Mouse (Mus musculus) hindbrain, embryonic 10.5 days (tissue): ENCODE data around the gene Cmip. TPM values are rescaled to one million over a fixed set of nuclear protein-coding genes. Genes with fewer than 3 reads are reported as not detected.

Experiments used
- DNase-seq: peaks from one replicate; pipeline ENCODE4 v3.0.0-alpha.2; 2017; ENCODE audit warnings: low spot score
- H3K27ac ChIP-seq: fragments of 300-500 bp; sonication (generic); 2 replicates; pipeline ENCODE4 v1.5.1; 2016; ENCODE audit warnings: mild to moderate bottlenecking, moderate library complexity
- H3K27me3 ChIP-seq: fragments of 300-500 bp; sonication (generic); 2 replicates; pipeline ENCODE4 v1.6.1; 2016; ENCODE audit warnings: mild to moderate bottlenecking; ENCODE audit not compliant: poor library complexity, insufficient read depth, severe bottlenecking
- H3K36me3 ChIP-seq: fragments of 300-500 bp; sonication (generic); 2 replicates; pipeline ENCODE4 v1.6.1; 2016; ENCODE audit warnings: mild to moderate bottlenecking, moderate library complexity
- H3K4me1 ChIP-seq: fragments of 300-500 bp; sonication (generic); replicated peaks from 2 replicates; pipeline ENCODE4 v1.6.1; 2016; ENCODE audit warnings: mild to moderate bottlenecking
- H3K4me3 ChIP-seq: fragments of 300-500 bp; sonication (generic); 2 replicates; pipeline ENCODE4 v1.5.1; 2016; ENCODE audit warnings: mild to moderate bottlenecking, moderate library complexity
- H3K9me3 ChIP-seq: fragments of 300-500 bp; sonication (generic); 2 replicates; pipeline ENCODE4 v1.6.1; 2016; ENCODE audit warnings: mild to moderate bottlenecking, moderate library complexity
- WGBS: fragments of 180-500 bp; shearing (Covaris S2); methylation state at CpG from one replicate; pipeline ENCODE4 v1.1.7; 2016; 5-methylcytosine and 5-hydroxymethylcytosine counted together
- polyA plus RNA-seq: library from polyadenylated mRNA; unstranded; fragments of >200 nt; fragmentation: Nextera tagmentation; extraction: Ambion mirVana; gene quantifications from 2 replicates; pipeline ENCODE4 v1.2.1, GENCODE M21; 2016

The Cmip gene
- polyA plus RNA-seq, 1 experiment from 2014 or later: 14.0 TPM

DNA sequence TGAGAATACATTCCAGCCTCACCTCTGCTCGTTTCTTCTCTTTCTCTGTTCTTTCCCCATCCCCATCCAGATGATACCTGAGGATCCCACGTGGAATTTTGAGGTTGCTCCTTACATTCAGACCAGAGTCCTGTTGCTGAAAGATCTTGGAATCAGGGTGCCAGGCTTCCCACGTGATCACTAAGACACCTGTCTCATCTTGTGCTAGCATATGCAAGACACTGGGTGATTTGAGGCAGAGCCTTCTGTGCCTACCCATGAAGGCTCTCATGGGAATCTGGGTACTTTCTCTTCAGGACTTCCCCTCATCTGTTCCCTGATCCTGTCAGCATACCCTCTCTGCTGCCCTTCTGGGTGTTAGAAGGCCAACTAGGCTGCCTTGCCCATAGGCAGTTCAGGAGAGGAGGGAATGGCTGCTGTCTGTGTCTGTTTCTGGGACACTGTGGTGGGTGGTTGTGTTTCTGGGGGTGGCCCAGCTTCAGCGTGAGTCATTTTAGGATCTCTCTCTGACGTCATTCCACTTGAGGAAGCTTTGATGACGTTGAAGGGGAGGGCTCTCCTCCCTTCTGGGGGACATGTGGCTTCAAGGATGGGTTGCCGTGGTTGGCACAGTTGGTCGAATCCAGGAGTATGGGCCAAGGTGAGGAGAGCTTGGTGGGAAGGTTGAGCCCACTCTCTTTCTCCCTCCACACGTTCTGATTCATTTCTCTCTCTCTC is 28.1 kb downstream of the Cmip start:
- Histone ChIP-seq H3K4me3 (no peak overlapping the region), H3K27me3 (no peaks in the 10 kb centered on the region), H3K27ac (peak overlapping the region; percentile 56), H3K4me1 (peaks cover 66% of the 10 kb centered on the region), H3K36me3 (peaks cover 28% of the 10 kb centered on the region), H3K9me3 (no peaks in the 10 kb centered on the region)
- 91% methylated on average over 9 of the region's 9 CpGs for WGBS
- no peak for DNase-seq

DNA sequence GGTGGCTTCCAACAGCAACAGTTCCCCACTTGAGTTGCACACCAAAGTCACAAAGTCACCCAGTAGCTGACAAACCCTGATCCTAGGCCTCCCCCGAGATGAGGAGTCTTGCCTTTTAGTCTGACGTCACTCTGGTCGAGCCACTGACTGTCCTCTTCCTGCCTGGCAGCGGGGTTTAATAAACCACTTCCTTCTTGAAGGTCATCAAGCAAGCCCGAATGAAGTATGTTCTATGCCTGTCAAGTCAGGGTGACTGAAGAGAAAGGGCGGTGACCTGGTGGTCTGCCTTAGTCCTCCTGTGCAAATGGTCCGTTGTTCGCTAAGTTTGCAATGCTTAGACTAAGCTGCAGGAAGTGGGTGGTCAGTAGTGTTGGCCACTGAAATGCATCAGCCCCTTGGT is 31.1 kb downstream of the Cmip start:
- no peak overlapping the region for H3K4me3 ChIP-seq
- peaks cover 68% of the 10 kb centered on the region for H3K4me1 ChIP-seq
- H3K36me3 ChIP-seq: peaks cover 28% of the 10 kb centered on the region
- H3K9me3 ChIP-seq: no peaks in the 10 kb centered on the region
- no peak for DNase-seq
- no peaks in the 10 kb centered on the region for H3K27me3 ChIP-seq
- H3K27ac ChIP-seq: no peak overlapping the region
- WGBS: 85% methylated on average over 8 of the region's 8 CpGs

DNA sequence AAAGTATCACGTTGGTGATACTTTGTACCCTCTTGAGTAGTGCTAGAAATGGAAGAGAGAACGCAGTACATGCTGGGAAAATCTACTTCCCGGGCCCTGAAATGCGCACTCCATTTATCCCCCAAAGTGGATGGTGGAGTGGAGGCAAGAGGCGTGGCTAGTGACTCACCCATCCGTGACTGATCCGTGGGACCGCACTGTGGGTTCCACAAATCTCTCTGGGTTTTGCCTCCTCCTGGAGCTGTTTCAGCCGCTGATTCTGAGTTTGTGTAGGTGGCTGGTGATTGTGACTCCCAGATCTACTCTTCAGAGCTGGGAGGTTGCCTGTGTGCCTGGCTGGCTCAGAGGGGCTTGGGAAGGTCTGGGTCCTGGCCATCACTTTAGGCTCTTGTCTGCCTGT is 32.2 kb downstream of the Cmip start:
- no peaks in the 10 kb centered on the region for H3K27me3 ChIP-seq
- peaks cover 28% of the 10 kb centered on the region for H3K36me3 ChIP-seq
- no peaks in the 10 kb centered on the region for H3K9me3 ChIP-seq
- 86% methylated on average over 9 of the region's 9 CpGs for WGBS
- DNase-seq: no peak
- H3K4me3 ChIP-seq: no peak overlapping the region
- H3K4me1 ChIP-seq: peaks cover 68% of the 10 kb centered on the region
- no peak overlapping the region for H3K27ac ChIP-seq

DNA sequence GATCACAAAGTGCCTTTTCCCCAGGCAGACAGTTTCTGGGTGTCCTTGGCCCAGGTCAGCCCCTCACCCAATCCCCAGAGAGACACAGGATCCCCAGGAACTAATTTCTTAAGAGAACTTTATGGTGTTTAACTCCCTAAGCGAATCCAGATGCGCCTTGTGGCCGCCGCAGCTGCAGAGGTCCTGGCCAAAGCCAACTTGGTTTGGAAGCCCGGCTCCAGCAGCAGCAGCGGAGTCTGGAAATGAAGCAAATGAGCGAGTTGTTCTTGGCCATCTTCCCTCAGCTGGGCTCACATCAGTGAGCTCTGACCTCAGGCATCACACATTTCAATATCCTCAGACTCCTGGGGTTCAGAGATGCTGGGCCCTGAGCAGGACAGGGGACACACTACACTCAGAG is 33.6 kb downstream of the Cmip start:
- no peak overlapping the region for H3K4me3 ChIP-seq
- H3K27me3 ChIP-seq: no peaks in the 10 kb centered on the region
- 77% methylated on average over 7 of the region's 7 CpGs for WGBS
- peaks cover 18% of the 10 kb centered on the region for H3K36me3 ChIP-seq
- H3K27ac ChIP-seq: no peak overlapping the region
- no peak for DNase-seq
- H3K4me1 ChIP-seq: peaks cover 72% of the 10 kb centered on the region
- H3K9me3 ChIP-seq: no peaks in the 10 kb centered on the region

DNA sequence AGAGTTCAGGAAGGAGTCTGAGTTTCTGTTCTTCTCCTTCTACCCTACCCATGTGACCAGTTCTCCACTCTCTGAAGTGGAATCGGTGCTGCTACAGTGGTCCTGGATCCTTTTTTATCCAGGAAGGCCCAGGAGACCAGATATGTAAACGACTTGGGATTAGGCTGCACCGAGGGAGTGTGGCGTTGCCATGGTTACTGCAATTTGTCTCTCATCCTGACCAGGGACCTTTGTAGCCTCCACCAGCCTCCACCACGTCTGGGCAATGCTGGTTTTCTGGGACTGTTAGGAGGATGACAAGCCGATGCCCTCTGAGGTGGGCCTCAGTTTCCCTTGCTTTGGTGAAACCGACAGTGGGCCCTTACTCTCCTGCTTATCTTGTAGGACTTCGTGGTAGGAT is 35.4 kb downstream of the Cmip start:
- H3K27me3 ChIP-seq: no peaks in the 10 kb centered on the region
- DNase-seq: peak; percentile 32
- no peak overlapping the region for H3K27ac ChIP-seq
- peaks cover 76% of the 10 kb centered on the region for H3K4me1 ChIP-seq
- no peak overlapping the region for H3K4me3 ChIP-seq
- WGBS: 32% methylated on average over 8 of the region's 8 CpGs
- no peaks in the 10 kb centered on the region for H3K9me3 ChIP-seq
- H3K36me3 ChIP-seq: 0 out of 2 replicates have a peak, but pooled peaks cover 4% of the 10 kb centered on the region

DNA sequence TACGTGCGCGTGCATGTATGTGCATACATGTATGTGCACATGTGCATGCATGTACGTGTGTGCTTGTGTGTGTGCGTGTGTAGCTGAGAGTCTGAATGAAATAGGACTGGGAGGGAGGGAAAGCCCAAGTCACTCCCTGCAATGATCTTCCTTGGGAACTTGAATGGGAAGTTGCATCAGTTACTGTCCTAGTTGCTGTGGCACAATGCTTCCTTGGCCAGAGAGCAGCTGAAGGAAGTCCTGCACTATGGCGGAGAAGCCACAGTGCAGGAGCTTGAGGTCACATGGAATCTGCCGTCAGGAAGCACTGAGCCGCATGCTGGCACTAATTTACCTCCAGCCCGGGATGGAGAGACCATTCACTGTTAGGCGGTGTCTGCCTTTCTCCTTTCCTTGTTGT is 37.9 kb downstream of the Cmip start:
- 68% methylated on average over 10 of the region's 10 CpGs for WGBS
- peak overlapping the region; percentile 75 for H3K27ac ChIP-seq
- H3K4me1 ChIP-seq: peaks cover 85% of the 10 kb centered on the region

DNA sequence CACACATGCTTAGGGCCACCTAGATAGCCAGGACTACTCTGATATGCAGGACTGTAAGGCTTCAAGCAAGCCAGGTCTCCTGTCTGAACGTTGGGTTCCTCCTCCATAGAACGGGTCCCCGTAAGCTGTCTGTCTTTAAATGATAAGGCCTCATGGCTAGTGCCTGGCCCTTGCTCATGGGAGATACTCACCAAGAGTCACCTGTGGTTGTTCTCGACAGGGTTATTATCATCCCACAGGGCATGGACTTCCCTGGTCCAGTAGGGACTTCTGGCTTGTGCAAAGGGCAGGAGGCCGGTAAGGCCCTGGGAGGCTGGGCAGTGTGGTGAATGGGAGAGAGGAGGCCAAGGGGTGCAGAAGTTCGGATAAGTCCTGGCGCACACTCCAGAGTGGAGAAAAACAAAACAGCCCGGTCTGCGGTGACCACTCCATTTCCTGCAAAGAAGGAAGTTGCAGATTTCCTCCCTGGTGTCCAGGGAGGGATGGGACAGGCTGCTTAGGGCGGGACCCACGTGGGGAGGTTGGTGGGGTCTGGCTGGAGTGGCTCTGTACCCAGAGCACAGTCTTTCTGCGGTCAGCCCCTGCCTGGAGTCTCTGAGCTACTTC is 41.2 kb downstream of the Cmip start:
- 81% methylated on average over 12 of the region's 12 CpGs for WGBS
- peak overlapping the region; percentile 77; the same call in 1 of the 2 replicates for H3K27ac ChIP-seq
- peaks cover 85% of the 10 kb centered on the region for H3K4me1 ChIP-seq
- H3K4me3 ChIP-seq: no peak overlapping the region
- DNase-seq: no peak
- H3K36me3 ChIP-seq: no peaks in the 10 kb centered on the region
- H3K9me3 ChIP-seq: no peaks in the 10 kb centered on the region
- H3K27me3 ChIP-seq: no peaks in the 10 kb centered on the region

More for the DNA sequence above, 37.9 kb downstream of the Cmip start:
- Histone ChIP-seq H3K4me3 (no peak overlapping the region), H3K27me3 (no peaks in the 10 kb centered on the region), H3K36me3 (no peaks in the 10 kb centered on the region), H3K9me3 (no peaks in the 10 kb centered on the region)
- no peak for DNase-seq

DNA sequence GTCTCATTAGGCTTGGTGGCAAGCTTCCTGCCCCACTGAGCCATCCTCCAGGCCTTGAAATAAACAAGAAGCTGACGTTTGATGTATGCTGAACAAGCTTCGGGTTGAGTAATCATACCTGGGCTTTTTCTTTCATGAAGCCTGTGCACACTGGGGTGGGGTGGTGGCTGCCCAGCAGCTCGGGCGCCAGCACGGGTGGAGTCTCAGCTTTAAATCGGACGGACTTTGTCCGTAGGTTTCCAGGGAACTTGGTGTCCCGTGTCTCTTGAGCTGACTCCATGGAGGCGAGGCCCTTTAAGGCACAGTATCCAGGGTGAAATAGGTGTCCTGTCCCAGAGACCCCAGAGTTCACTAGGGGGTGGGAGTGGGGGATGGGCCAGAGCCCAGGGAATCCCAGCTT is 42.3 kb downstream of the Cmip start:
- DNase-seq: no peak
- Histone ChIP-seq H3K4me1 (peaks cover 85% of the 10 kb centered on the region), H3K27me3 (no peaks in the 10 kb centered on the region), H3K27ac (peak overlapping the region; percentile 29; the same call in 1 of the 2 replicates), H3K36me3 (no peaks in the 10 kb centered on the region), H3K9me3 (no peaks in the 10 kb centered on the region), H3K4me3 (no peak overlapping the region)
- WGBS: 82% methylated on average over 10 of the region's 10 CpGs

DNA sequence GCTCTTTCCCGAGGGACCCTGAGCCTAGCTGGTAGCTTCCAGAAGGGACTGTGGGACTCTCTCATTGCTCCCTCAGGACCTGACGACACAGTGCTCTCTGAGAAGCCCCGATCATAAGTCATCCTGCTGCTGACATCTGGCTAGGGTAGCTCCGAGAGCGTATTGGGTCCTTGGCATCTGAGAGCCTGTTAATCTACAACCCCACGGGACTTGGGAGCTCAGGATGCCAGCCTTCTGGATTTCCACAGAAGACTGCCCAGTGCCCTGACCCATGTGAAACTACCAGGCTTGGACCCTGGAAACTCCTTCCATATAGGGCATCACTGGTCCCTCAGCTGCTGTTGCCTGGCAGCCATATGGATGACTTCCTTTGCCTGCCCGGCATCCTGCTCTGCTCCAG is 43.3 kb downstream of the Cmip start:
- Histone ChIP-seq H3K27me3 (no peaks in the 10 kb centered on the region), H3K4me3 (no peak overlapping the region), H3K9me3 (no peaks in the 10 kb centered on the region), H3K36me3 (no peaks in the 10 kb centered on the region), H3K4me1 (peaks cover 81% of the 10 kb centered on the region), H3K27ac (peak overlapping the region; percentile 57)
- 77% methylated on average over 7 of the region's 7 CpGs for WGBS
- DNase-seq: no peak

DNA sequence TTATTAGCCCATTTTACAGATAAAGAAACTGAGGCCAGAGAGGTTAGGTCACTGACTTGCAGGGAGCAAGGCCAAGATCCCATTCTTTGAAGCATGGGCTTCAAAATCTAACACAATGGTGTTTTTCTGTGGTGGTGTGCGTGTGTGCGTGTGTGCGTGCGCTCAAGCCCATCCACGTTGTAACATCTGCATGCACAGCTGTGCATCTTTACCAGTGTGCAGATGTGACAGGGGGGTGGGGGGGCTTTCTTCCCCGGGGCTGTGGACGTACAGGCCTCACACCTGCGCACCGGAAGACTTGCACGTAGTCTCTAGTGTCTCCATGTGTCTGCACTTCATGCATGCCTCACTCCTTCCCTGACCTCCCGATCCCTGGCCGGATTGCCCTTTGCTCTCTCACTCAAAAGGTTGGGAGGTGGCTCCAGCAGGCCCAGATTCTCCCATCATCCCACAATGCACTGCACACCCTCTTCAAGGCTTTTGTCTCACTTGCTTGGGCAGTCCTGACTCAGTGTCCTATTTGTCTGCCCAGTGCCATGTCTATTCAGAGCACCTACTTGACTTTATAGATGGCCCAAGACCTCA is 44.7 kb downstream of the Cmip start:
- Histone ChIP-seq H3K4me1 (peaks cover 80% of the 10 kb centered on the region), H3K4me3 (no peak overlapping the region), H3K9me3 (no peaks in the 10 kb centered on the region), H3K27me3 (no peaks in the 10 kb centered on the region), H3K36me3 (no peaks in the 10 kb centered on the region), H3K27ac (0 out of 2 replicates have a peak overlapping the region, but pooled peaks have one; percentile 16)
- WGBS: 82% methylated on average over 12 of the region's 12 CpGs
- no peak for DNase-seq

DNA sequence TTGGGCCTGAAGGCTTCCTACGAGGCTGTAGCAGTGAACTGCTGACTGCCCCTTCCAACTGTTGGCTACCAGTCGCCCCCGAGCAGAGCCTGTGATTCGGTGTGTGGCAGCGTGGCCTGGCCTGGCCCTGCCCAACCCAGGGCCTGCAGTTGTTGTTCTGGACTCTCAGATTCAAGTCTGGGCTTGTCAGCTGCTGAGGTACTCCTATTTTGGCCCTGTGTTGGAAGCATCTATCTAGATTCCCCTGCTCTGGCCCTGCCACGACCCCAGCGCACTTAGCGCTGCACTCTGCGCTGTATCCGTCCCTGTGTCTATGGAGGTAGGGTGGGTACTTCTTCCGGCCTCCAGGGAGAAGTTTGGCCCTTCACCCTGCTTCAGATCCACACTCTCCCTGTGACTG is 45.2 kb downstream of the Cmip start:
- Histone ChIP-seq H3K4me1 (peaks cover 85% of the 10 kb centered on the region), H3K27me3 (no peaks in the 10 kb centered on the region), H3K9me3 (no peaks in the 10 kb centered on the region), H3K4me3 (no peak overlapping the region), H3K36me3 (no peaks in the 10 kb centered on the region), H3K27ac (peak overlapping the region; percentile 16; the same call in 1 of the 2 replicates)
- 73% methylated on average over 11 of the region's 11 CpGs for WGBS
- no peak for DNase-seq

DNA sequence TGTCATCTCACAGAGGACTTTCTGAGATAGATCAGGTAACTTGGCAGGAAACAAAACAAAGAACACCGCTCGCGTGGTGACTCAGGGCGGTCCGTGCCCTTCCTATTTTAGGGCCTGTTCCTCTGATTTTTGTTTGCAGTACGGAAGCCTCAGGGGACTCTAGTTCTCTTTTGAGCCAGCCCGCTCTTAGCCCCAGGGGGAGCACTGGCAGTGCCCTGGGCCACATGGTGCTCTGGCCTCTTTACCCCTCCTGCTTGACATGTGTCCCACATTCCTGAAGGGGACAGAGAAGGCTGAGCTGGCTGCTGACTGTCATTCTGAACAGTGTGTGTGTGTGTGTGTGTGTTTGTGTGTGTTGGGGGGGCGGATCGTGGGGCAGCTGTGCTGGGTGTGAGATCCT is 46.8 kb downstream of the Cmip start:
- WGBS: 42% methylated on average over 9 of the region's 9 CpGs
- peaks cover 84% of the 10 kb centered on the region for H3K4me1 ChIP-seq
- no peak overlapping the region; the same call in 1 of the 2 replicates for H3K27ac ChIP-seq

DNA sequence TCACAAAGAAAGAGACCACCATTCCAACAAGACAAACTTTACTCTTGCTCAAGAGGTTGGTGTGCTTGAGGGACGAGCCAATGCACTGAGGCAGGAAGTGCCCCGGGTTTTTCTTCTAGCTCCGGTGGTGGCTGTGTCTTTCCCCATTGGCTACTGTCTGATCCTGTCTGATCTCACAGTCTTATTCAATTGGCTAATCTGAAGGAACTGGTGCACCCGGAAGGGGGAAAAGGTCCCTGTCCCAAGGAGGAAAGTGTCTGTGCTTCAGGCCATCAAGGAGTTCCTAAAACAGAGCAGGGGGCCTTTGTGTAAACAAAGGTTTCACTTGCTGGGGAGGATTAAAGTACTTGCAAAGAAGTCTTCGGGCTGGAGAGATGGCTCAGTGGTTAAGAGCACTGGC is 48.5 kb downstream of the Cmip start:
- Histone ChIP-seq H3K9me3 (no peaks in the 10 kb centered on the region), H3K27ac (no peak overlapping the region), H3K4me1 (peaks cover 69% of the 10 kb centered on the region), H3K27me3 (no peaks in the 10 kb centered on the region), H3K4me3 (no peak overlapping the region), H3K36me3 (no peaks in the 10 kb centered on the region)
- WGBS: 59% methylated on average over 5 of the region's 5 CpGs
- no peak for DNase-seq

More for the DNA sequence above, 46.8 kb downstream of the Cmip start:
- Histone ChIP-seq H3K9me3 (no peaks in the 10 kb centered on the region), H3K36me3 (no peaks in the 10 kb centered on the region), H3K4me3 (no peak overlapping the region), H3K27me3 (no peaks in the 10 kb centered on the region)
- DNase-seq: no peak
